Mouse (Mus musculus) liver, adult (tissue): ENCODE data around the gene Slc5a10.

Experiments used
- GATA4 ChIP-seq: IDR thresholded peaks from 2 replicates; pipeline ENCODE4 v1.6.1; 2014; ENCODE audit warnings: mild to moderate bottlenecking, low read length; ENCODE audit not compliant: insufficient replicate concordance

Gene Slc5a10

DNA sequence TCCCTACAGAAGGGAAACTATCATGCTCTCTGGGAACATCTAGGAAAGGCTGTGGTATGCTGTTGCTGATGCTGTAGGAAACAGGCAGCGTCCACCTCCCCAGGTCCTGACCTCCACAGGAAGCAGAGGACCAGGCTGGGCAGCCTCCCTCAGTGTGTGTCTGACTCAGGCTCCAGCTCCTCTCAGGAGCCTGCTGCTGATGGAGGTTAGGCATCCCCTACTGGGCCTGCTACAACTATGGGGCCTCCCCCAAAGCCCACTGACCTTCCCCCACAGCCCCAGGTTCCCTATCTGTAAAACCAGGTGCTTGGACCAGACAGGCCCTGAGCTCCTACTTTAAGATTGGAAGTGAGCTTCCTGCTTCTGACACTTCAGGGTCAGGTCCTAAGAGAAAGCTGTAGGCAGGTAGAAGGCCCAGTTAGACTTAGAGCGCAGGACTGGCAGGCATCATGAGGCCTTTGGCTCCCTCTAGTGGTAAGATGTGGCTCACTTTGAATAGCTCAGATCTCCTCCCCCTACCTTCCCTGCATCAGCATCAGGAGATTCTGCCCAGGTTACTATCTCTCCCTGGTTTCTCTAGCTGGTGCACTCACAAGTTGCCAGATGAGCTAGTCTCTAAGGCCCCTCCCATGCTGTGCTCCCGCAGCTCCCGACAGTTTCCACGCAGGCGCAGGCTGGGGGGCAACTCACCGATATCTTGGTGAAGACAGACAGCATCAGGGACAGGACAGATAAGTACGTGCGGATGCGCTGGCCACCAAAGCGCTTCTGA lies 6.1 kb downstream of the Slc5a10 start:
- no peak for TF ChIP-seq GATA4

DNA sequence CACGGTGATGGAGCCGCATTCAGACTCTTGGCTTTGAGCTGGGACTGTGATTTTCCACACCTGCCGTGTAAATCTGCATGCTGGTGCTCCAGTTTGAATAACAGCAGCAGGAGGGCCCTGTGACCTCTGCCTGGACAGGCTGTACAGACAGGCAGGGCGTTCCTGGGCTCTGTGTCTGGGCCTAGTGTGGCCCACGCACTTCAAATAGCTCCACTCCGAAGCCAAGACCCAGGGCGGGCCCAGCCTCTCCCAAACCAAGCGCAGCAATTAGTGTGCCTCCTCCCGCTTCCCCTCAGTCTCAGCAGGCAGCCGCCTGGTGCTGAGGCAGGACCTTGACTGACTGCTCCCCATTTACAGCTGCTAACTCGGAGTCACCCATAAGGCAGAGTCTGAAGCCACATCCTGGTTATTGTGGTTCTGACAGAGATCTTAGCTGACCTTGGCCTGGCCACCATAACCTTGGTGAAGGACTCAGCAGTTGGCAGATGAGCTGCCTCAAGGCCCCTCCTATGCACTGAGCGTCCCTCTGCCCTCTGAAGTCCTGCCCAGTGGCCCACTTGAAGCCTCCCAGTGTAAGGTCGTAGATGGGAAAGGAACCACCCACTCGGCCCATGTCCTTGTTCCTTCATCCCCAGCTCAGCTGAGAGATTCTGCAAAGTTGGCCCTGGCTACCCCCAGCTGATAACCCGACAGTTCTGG lies 7.3 kb downstream of the Slc5a10 start:
- no peak for TF ChIP-seq GATA4

DNA sequence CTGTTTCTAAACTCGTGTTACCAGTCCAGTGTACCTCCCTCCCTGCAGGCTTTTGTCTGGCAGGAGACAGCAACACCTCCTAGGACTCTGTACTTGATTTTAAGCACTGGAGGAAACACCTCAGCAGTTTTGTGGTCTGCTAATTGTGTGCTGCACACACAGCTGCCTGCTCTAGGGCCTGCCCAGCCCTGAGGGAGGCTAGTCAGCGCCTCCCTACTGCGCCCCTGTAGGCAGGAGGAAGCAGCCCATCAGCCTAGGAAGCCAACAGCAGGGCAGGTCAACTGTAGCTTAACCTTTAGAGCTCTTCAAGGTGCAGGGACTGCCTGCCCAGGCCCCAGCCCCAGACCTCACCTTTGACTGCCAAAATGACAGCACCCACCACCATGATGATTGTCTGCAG lies 11.7 kb downstream of the Slc5a10 start:
- no peak for TF ChIP-seq GATA4

DNA sequence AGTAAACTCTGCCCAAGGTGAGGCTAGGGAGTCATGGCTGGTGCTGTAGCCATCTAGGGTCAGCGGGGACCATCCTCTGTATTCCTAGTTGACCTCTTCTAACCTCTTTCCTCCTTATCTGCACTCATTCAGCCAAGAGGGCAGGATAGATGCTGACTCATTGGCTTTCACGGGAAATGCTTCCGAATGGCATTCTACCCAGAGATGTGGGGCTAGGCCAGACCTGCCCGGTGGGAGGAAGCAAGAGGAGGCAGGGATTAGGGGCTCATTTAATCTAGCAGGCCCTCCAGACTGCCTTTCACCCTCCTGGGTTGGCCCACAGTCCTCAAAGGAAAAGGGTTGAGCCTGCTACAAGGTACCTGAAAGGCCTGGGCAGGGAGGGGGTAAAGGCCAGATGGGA lies 14.4 kb downstream of the Slc5a10 start:
- no peak for TF ChIP-seq GATA4

DNA sequence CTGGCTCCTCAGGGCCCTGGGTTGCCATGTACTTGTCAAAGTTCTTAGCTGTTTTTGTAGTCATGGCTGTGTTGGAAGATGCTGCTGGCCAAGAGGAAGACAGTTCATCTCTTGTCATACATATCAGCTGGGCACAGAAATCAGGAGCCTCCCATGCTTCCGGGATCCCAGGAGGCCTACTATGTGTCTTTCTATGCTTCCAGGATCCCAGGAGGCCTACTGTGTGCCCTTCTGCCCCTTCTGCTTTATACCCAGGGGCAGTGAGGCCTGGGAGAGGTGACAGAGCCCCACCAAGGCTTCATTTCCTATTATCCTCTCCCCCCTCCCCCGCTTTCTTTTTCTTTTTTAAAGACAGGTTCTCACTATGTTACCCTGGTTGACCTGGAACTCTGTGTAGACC lies 15.0 kb downstream of the Slc5a10 start:
- no peak for TF ChIP-seq GATA4

DNA sequence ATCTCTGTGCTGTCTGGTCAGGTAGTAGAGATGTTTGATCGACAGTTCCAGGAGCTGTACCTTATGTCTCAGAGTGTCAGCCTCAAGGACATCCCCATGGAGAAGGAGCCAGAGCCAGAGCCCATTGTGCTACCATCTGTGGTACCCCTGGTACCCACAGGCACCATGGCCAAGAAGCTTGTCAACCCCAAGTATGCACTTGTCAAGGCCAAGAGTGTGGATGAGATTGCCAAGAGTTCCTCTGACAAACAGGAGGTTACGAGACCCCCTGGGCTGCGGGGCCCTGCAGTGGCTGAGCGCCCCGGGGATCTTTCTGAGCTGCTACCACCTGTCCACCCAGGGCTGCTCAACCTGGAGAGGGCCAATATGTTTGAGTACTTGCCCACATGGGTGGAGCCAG lies 18.1 kb downstream of the Slc5a10 start:
- TF ChIP-seq GATA4 = no peak

DNA sequence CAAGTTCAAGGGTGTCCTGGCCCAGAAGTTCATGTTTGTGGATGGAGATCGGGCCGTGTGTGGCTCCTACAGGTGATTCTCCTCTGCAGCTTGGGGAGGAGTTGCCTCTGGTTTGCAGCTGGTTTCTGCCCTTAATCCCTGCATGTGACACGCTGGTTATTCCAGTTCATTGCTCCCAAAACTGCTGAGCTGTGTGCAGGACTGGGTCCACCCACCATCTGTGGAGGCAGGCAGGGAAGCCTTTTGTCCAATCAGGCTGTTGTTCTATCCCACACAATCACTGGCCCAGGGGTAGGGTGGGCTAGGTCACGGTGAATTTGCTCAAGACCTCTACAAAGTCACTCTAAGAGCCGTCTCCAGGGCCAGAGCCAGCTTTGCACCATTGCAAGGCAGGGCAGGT lies 18.9 kb downstream of the Slc5a10 start:
- no peak for TF ChIP-seq GATA4

DNA sequence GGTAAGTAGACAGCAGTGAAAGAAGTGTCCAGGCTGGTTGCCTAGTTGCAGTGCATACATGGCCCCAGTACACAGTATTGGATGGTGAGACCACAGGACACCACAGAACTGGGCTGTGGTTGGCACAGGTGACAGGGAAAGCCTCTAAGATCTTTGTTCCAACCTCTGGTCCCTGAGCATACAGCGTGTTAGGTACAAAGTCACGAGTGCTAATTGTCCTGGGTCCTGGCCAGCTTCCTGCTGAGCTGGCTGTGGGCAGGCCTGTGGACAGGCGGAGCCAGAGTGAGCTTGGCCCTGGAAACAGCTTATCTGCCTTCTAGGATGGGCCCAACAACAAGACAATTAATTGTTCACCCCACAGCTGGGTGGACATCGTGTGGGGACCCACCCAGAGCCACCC lies 20.7 kb downstream of the Slc5a10 start:
- no peak; the same call in 1 of the 2 replicates for TF ChIP-seq GATA4

DNA sequence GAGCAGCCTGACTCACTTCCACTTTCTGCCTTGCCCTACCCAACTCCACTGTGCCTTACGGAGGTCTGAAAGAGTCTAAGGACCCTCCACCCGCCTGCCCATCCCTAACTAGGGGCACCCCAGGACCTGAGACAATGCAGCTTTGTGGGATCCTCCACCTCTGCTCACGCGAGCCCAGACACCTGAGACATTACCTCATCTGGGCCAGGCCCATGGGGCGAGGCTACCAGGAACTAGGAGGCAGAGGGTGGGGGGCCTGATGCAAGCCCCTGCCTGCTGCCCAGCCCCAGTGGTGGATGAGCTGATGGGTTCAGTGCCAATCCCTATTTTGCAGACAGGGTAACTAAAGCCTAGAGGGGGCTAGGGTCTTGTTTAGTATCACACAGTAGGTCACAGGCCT lies 21.2 kb downstream of the Slc5a10 start:
- no peak for TF ChIP-seq GATA4

DNA sequence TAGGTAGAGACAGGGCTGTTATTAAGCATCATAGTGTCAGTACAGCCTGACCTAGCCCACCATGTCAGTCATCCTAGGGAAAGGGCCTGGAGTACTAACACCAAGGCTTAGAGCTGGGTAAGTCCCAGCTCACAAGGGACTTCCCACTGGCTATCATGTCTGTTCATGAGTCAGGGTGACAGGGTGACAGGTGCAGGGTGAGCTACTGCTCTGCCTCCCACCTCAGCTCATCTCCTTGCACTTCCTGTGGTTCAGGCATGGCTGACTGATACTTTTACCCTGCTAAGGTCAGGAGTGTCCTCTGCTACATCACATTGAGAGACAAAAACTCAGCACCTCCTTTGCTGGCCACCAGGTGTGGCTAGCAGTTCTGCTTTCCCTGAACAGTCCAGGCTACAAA lies 21.8 kb downstream of the Slc5a10 start:
- TF ChIP-seq GATA4 = no peak

DNA sequence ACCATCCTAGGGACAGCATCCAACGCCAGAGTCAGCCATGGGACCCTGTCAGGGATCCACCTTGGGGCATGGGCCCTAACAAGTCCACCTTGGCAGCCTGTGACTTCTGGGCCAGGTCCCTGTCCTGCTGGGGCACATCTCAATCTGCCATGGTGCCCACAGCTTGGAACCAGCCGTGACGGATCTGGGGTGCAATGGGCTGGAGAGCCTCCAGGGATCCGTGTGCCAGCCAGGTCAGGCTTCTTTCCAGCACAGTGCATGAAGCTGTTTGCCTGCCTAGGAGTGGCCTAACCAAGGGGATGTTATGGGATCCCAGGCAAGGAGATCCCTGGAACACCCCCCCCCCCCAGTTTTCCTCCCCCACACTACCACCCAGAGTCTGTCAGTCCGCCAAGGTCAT lies 27.6 kb downstream of the Slc5a10 start:
- no peak for TF ChIP-seq GATA4

DNA sequence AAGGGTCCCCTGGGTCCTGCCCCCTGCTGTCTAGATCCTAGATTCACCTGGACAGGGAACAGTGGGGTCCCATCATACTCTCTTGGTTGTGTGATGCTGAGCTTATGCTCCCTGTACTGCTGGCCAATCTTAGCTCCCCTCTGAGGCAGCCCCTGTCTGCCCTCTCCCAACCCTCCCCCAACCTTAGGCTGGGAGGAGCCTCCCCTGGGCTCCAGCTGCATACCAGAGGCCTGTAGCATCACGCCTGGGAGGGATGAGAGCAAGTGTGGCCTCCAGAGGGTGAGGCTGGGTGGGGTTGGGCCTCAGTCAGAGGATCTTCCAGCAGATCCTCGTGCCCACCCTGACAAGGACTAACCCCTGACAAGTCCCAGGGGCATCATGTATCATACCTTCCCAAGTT lies 33.0 kb downstream of the Slc5a10 start:
- no peak for TF ChIP-seq GATA4

DNA sequence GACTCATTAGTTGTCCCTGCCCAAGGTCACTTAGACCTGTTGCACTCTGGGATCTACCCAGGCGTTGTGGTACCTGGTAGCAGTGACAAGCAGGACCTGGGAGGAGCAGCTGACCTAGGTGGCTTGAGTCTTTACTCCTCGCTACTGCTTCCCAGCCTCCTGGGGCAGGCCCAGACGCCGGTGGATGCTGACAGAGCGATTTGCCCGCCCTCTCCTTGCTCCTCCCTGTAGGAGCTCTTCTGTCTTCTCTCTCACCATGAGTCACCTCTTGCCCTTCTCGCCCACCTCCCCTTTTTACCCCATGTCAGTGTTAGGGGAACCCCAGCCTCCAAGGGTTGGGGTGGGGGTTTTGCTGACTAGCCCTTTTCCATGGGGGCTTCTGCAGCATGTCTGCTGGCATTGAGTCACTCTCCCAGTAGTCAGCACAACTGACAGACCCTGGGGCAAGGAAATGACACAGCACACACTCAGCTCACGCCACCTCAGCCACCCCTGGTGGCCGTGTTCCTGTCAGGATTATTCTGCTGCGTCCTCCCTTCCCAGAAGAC lies 33.6 kb downstream of the Slc5a10 start:
- no peak for TF ChIP-seq GATA4

DNA sequence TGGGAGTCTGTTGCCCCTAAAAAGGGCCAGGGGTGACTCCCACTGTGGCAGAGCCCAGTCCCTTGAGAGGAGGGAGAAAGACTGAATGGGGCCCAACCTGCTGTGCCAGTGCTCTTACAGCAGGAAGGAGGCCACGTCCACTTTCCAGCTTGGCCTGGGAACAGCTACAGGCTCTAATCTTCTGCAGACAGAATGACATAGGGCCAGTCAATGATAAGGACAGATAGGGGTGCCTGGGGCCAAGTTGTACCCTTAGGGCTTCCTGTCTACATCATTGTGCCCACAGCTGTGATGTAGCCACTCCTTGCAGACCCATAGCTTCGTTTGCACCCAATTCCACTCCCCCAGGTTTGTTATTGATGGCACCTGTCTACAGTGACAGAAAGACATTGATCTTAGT lies 34.5 kb downstream of the Slc5a10 start:
- TF ChIP-seq GATA4 = no peak

DNA sequence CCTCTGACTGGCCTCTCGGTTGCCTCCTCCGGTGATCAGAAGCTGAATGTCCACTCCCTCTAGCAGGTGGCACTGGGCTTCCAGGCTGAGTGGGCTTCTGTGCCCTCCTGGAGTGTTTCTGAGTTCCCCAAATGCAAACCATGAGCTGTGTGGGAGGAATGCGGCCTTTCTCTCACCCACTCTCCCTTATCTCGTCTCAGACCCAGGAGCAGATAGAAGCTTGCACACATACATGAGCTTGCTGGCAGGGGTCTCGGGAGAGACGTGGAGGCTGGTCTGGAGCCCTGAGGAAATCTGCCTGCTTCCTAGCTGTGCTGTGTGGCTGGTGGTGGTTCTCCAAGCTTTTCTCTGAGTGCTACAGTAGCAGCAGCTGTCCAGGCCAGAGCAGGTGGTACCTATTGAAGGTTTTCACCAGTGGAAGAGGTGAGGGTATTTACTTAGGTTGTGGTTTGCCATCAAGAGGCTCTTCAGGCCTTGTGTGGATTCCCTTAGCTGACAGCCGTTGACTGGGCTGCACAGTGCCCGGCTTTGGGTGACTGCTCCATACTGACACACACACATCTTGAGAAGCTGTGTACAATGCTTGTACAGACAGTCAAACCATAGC lies 35.4 kb downstream of the Slc5a10 start:
- TF ChIP-seq GATA4 = no peak

DNA sequence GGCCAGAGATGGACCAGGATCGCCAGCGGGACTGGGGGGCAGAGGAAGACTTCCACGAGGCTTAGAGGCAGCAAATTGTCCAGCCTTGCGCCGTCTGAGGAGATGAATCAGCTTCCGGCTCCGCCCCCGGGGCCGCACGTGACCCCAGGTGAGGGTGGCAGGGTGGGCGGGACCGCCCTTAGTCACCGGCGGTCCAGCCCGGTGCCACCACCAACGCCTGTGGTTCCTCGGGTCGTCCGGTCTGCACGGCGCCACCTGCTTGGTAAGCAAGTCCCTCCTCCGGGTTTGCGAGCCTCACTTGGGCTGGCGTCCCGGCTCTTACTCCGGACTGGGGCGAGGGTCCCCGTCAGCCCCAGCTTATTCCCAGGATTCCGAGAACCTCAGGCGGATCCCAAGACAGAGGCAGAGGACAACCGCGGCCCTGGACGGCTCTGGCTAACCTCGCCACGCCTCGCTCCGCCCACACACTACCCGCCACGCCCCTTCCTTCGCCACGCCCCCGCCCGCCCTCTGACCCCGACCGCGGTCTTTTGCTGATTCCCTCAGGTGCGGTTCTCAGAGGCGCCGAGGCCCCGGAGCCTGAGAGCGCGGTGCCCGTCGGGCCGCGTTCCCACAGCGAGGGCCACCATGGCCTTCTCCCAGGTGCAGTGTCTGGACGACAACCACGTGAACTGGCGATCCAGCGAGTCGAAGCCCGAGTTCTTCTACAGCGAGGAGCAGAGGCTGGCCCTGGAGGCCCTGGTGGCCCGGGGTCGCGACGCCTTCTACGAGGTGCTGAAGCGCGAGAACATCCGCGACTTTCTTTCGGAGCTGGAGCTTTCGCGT lies 36.5 kb downstream of the Slc5a10 start, which contains the start of gene Fam83g:
Gene Fam83g (plus strand): TSS at position 185 of the 825 bp plus-strand sequence.
- no peak for TF ChIP-seq GATA4
